Mouse (Mus musculus) gastrocnemius, adult 18-20 months (tissue): ENCODE measurements around the gene Sash3. TPM values are rescaled to one million over a fixed set of nuclear protein-coding genes. Genes with fewer than 3 reads are reported as not detected.

Experiments
- DNase-seq: peaks from one replicate; pipeline ENCODE4 v3.0.0; 2021; ENCODE audit warnings: low spot score
- long read RNA-seq, 2 experiments: library from polyadenylated mRNA; stranded (forward); transcript quantifications; one replicate each; pipeline ENCODE4 v2.0.0; 2021
- total RNA-seq, 2 experiments: library from RNA; stranded (reverse); gene quantifications; 2 replicates each; pipeline ENCODE4 v1.2.3; 2021

Gene Sash3
- total RNA-seq: under 1 TPM; 0.11 to 0.31 TPM
- long read RNA-seq, experiment 1: 0 reads
- long read RNA-seq, experiment 2, partial matches to known transcripts: 1 of 1 reads
- long read RNA-seq, experiment 2, other reads (novel, unspliced or antisense): 0 of 1 reads

GRCm38 (mm10) chrX:48146262-48146661 lies at the start of gene Sash3:
Gene Sash3 (plus strand): TSS chrX:48146436.
- DNase-seq: peak; percentile 3

- DNase-seq: no peak
These were observed 49.7 kb upstream of the Sash3 start for GRCm38 (mm10) chrX:48096580-48096979.

DNA sequence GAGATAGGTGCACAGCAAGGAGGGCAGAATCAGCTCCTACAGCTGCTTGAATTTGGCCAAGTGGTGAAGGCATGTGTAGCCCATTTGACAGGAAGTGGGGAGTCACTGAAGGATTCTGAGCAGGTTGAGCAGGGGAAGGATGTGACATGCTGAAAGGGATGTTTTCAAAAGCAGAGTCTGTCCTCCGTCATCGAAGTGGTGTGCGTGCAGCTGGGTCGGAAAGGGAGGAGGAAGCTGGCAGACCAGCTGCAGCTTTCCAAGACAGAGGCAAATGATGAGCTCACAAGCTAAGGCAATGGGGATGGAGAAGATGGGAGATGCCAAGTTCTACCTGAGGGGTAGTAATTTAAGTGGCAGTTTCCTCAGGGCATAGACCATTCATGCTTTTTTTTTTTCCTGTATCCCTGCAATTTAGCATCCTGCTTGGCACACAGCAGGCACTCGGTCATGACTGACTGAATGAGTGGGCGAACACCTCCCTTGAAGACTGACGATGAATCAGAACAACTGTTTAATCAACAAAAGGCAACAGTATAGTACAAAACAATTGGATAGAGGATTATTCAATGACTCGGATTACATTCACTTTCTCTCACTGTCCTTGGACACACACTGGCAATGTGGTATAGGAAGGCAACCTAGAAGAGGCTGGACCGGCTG lies 47.6 kb upstream of the Sash3 start:
- DNase-seq: no peak

GRCm38 (mm10) chrX:48099871-48100270 lies 46.4 kb upstream of the Sash3 start:
- DNase-seq: no peak

DNA sequence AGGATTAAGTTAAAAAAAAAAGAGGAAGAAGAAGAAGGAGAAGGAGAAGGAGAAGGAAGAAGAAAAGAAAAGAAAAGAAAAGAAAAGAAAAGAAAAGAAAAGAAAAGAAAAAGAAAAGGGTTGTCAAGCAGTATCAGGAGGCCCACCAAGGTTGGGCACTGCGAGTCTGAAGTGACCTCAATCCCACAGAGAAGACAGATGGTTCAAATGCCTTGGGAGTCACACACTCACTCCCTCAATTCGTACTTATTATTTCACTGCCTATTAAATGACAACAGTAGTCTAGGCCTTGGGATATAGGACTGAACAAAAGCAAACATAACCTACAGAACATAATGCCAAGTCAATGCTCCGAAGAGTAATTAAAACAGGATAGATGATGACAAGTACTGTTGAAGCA lies 43.0 kb upstream of the Sash3 start:
- DNase-seq: no peak

- no peak for DNase-seq
These were observed 41.3 kb upstream of the Sash3 start for GRCm38 (mm10) chrX:48104736-48105441.

GRCm38 (mm10) chrX:48106226-48106625 lies 40.0 kb upstream of the Sash3 start:
- DNase-seq: peak; percentile 16

- peak; percentile 12 for DNase-seq
These were observed 37.6 kb upstream of the Sash3 start, which contains the start of gene Xpnpep2 for GRCm38 (mm10) chrX:48108394-48109315. Gene Xpnpep2 (plus strand): TSS chrX:48108725.

- no peak for DNase-seq
These were observed 37.0 kb upstream of the Sash3 start for GRCm38 (mm10) chrX:48109316-48109655.

DNA sequence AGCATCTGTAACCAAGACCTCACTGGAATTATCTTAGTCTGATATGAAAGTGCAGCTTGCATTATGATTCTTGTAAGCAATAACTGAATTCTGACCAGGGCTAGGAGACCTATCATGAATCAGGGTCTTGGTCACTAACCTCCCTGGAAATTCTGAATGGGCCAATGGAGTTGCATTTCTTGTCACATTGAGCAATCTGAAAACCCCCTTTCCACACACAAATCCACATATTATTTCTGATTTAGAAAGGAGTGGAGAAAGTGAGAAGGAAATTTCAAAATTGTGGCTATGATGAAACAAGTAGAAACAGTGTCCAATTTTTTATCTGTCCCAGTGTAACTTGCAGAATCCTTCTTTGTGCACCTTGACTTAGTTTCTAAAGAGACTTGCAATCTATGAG lies 26.9 kb upstream of the Sash3 start:
- DNase-seq: no peak

- DNase-seq: peak; percentile 53
These were observed 21.8 kb upstream of the Sash3 start for GRCm38 (mm10) chrX:48124132-48125071.

DNA sequence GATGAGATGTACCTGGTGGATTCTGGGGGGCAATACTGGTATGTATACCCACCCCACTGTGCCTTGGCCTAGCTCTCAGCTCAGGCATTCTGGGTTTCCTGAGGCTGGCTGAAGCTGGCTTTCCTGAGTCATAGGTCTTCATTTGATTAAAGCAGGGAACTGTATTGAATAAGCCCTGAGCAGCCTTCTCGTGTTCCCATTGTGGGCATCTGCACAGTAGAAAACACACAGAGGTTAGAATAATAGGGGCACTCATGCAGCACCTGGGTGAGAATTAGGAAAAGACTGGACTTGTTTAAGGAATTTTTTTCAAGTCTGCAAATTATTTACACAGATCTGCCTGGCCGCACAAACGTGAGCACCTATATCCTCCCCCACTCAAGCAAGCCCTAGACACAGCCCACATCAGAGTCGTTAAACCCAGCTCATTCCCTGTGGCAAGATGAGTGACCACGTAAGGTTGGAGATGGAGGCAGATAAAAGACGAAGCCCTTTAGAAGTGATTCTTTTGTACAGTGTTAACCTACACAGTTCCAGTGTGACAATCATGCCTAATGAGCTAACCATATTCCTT lies 19.2 kb upstream of the Sash3 start:
- DNase-seq: no peak

GRCm38 (mm10) chrX:48127502-48128218 lies 18.6 kb upstream of the Sash3 start:
- no peak for DNase-seq

GRCm38 (mm10) chrX:48129167-48129566 lies 17.1 kb upstream of the Sash3 start:
- no peak for DNase-seq

GRCm38 (mm10) chrX:48136935-48137334 lies 9.3 kb upstream of the Sash3 start:
- no peak for DNase-seq

DNA sequence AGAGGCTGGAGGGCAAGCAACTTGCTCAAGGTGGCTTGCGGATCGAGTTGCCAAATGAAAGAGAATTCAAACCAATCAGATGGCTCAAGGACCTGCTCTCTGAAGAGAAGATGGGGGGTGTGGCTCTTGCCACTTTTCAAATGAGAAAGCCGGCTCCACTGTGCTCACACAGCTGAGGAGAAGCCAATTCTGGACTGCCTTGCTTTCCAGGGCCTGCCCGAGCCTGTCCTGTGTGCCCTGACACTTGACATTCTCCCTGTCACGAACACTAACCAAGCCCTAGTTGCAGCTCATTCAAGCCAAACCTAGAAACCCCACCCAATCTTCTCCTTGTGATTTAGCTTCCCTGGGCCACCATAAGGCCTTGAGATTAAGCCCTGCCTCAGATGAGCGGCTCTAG lies 8.2 kb upstream of the Sash3 start:
- DNase-seq: no peak

DNA sequence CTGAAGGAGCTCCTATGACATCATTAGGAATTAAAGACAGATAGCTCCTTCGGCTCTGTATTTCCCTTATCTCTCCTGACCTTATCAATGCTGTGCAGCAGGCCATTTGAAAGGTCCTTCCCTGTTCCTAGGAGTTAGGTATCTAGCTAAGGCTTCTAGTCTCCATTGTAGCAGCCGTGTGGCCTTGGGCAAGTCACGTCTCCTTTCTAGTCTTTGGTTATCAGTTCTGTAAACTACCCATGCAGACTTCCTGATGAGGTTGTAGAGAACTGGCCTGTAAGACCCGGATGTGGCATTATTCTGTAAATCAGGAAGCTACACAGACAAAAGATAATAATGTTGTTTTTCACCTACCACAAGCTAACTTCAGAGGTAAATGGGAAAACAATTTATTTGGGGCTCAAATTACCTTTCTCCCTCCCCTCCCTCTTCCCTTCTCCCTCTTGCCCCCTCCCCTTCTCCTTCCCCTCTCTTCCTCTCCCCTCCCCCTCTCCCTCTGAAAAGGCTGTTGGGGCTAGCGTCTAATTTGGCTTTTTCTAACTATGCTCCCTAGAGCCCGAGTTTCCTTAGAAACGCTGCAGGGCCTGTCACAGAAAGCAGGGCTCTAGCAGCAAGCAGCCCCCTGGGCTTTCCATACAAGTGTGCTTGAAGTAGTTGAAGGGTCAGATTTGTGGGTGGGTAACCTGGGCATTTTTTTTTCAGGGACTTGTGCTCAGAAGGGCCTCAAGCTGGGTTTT lies 7.5 kb upstream of the Sash3 start:
- DNase-seq: no peak

- peak; percentile 4 for DNase-seq
These were observed 6.6 kb upstream of the Sash3 start for GRCm38 (mm10) chrX:48139368-48140285.
